Mouse (Mus musculus) gastrocnemius, postnatal 25 days (tissue): Measurements from ENCODE around the gene Sfxn5. TPM values are rescaled to one million over a fixed set of nuclear protein-coding genes. Genes with fewer than 3 reads are reported as not detected.

Experiments
- DNase-seq: peaks from one replicate; pipeline ENCODE4 v3.0.0; 2022
- total RNA-seq, 2 experiments: library from RNA; stranded (reverse); gene quantifications; 1 replicate in 1 of 2; 2 replicates in 1 of 2; pipeline ENCODE4 v1.2.3; 2021

Sfxn5 gene
- total RNA-seq, 2 experiments from 2014 or later: 5.0 to 7.3 TPM

DNA sequence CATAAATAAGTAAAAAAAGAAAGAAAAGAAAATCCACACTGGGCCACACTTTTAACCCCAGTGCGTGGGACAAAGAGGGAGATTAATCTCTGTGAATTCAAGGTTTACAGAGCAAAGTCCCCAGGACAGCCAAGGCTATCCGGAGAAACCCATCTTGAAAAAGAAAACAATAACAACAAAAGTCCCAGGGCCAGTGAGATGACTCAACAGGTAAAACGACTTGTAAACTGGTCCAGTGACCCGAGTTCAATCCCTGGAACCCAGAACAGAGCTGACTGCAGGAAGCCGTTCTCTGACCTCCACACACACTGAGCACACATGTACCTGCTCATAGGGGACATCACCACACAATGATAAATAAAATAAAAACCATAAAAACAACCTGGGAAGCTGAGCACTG, 31.2 kb upstream of the Sfxn5 start:
- DNase-seq: no peak

DNA sequence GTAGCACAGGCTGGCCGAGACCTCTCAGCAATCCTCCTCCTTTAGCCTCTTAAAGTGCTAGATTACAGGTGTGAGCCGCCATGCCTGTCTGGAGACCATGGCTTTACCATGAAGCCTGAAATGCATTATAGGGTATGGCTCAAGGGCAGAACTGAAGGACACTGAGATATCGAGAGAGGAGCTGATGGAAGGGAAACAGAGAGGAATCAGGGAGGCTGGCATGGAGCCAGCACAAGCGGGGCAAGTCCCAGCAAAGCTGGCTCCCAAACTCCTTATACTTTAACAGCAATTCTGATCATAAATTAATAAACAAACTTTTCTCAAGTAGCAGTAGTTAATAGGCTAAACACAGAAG, 30.7 kb upstream of the Sfxn5 start:
- no peak for DNase-seq

DNA sequence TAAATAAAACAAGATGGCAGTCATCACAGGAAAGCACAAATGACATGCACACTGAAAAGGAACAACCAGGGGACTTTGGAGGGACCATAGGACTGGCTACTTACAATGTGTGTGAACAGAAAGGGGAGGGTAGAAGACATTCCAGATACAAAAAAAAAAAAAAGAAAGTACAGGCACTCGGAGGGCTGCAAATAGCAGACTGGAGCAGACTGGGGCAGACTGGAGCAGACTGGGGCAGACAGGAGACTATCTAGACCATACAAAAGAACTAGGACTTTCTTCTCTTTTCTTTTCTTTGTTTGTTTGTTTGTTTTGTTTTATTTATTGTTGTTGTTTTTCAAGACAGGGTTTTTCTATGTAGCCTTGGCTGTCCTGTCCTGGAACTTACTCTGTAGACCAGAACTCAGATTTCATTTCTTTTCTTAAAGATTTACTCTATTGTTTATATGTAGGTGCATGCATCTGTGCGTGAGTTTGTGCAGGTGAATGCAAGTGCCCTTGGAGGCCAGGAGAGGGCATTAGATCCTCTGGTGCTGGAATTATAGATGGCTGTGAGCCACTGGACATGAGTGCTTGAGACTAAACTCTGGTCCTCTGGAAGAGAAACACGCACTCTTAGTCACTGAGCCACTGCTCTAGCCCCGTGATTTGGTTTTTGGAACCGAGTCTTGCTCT, 30.1 kb upstream of the Sfxn5 start:
- DNase-seq: no peak

DNA sequence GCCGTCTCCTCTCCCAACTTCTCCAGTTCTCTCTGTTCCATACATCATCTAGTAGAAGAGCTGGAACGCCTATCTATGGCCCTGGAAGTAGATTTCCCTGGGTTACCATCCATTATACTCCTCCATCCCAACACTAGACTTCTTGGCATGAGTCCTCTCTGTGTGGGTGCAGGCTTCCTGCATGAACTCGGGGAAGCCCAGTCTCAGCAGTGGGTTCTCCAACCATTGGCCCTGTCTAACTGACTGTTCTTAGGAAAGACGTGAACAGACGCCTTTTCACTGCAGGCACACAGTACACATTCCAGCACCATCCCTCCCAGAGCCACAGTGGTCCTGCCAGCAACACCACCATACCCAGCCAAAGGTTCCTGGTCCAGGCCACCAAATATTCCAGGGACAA, 29.4 kb upstream of the Sfxn5 start:
- DNase-seq: no peak

DNA sequence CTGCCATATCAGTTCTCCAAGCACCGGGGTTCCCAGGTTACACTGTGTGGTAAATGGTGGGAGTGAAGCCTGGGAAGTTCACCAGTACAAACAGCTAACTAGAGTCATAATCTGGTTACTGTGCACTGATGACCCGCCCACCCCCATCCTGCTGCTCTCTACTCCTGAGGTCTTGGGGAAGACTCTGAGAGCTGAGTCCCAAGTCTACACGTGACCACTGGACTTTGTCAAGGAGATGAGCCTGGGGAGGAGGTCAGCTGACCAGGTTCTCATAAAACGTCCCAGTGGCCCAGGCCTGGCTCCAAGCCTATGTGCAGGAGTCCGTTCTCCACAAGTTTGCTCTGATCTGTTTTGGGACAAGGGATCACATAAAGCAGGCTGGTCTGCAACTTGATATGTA, 27.1 kb upstream of the Sfxn5 start:
- DNase-seq: no peak

DNA sequence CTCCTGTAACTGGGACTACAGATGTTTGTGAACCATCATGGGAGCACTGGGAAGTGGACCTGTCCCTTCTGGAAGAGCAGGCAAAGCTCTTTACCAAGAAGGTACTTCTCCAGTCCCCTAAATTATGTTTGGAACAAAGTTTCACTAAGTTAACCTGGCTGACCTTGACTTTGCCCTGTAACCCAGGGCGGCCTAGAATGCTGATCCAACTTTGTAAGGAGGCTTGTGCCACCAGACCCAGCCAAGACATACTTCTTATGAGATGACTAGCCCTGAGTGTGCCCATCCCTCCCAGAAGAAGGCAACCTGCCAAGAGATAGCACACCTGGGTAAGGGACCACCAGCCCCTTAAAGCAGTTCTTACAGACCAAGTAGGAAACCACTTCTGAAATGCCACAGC, 25.7 kb upstream of the Sfxn5 start:
- DNase-seq: no peak

DNA sequence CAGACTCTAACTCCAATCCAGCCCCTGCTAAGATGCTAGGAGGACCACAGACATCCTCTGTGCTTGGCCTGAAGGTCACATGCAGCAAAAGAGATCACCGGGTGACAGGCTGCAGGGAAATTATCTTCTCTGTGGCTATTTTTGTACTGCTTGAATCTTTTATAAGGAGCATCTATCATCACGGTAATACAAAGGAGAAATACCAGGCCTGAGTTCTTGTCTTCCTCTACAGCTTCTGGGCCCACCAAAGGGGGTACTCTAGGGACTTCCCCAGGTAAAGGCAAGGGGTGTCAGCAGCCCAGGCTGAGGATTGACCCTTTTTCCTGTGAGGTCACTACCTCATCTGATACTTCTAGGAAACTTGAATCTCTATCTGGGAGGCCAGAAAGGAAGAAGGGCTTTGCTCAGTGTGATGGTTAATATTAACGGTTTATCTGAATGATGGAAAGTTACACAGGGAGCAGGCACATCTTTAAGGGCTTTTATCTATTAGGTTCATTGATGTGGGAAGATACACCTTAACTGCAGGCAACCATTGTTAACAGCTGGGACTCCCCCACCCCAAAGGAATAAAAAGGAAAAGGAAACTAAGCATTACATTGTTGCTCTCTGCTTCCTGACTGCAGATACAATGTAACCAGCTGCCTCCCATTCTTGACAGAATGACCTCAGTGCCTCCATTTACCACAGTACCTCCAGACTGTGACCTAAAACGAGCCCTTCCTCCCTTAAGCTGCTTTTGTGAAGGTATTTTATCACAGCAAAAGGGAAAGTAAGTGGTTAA, 23.7 kb upstream of the Sfxn5 start:
- DNase-seq: no peak

DNA sequence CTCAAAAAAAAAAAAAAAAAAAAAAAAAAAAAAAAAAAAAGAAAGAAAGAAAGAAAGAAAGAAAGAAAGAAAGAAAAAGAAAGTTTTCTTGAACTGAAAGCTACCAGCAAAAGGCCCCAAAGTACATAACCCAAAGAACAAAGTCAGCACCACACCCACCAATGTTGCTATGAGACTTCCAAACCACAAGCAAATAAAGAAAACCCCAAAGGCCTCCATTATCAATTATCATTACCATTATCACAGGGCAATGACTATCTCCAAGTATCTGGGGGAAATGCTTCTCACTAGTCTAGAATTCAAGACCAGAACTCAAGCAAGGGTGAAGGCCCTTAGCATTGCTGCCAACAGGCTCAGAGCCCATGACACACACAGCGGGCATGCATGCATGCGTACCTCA, 22.5 kb upstream of the Sfxn5 start:
- no peak for DNase-seq

DNA sequence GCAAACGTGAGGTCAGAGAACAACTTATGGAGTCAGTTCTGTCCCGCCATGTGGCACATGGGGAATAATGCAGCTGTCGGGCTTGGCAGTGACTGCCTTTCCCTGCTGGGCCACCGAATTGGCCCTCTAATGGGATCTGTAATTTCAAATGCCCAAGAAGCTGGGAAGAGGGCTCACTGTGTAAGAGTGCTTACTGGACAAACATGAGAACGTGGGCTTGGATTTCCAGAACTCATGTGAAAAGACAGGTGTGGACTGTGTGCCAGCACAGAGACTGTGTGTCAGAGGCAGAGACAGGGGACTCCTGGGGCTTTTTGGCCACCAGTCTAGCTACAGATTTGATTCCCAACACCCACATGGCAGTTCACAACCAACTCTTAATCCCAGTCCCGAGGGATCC, 21.5 kb upstream of the Sfxn5 start:
- no peak for DNase-seq

DNA sequence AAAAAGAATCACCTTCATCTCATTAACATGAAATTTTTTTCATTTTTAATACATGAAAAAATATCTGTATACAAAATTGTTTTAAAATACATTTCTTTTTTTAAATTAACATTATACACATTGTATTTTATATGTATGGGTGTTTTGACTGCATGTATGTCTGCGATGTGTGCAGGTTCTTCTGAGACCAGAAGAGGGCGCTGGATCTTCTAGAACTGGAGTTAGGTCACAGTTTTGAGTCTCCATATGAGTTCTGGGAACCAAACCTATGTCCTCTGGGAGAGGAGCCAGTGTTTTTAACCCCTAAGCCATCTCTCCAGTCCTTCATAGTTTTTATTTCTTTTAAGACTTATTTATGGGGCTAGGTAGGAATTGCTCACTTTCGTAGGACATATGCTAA, 20.5 kb upstream of the Sfxn5 start:
- DNase-seq: no peak

DNA sequence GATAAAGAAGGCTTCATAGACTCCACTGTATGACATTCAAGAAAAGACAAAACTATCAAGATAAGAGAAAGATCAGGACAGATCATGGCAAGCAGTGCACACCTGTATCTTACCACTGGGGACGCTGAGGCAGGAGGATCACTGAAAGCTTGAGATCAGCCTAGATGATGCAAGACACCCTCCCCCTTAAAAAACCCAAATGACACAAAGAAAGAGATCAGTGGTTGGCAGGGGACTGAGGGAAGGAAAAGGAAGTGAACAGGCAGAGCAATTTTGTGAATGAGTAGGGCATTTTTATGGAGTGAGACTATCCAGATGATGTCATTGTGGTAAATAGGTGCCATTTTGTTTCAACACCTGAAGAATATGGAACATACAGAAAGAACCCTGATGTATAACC, 16.9 kb upstream of the Sfxn5 start:
- DNase-seq: no peak

DNA sequence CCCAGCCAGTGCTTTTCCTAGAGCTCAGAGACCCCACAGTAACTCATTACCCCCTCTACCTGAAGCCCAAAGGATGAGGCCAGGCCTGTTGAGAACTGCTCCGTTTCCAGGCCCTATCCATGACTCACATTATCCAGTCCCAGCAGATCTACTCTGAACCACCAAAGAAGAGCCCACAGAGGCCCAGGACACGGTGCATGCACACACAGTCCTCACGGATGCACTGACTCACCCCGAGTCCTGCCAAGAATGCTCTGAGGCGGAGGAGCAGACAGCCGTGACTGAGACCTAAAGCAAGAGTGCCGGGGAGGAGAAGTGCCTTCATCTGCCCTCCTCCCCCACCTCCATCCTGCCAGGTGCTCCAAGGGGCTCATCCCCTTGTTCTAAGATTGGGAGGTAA, 16.0 kb upstream of the Sfxn5 start:
- peak; percentile 44 for DNase-seq

DNA sequence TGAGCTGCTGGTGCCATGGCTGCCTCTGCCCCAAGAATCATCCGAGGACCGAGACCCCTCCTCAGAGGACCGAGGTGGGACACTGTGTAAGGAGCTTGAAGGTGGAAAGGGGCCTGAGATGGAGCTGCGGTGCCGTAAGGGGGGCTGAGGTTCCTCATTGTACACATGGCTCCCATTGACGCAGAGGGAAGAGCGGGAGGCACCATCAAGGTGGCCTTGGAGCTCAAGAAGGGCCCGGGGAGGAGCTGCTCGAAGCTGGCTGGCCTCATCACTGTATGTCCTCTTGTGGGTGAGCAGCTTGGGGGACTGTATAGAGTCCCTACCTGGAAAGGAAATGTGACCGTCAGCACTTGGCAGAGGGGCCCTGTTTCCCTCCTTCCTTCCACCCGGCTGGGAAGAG, 14.9 kb upstream of the Sfxn5 start:
- no peak for DNase-seq

DNA sequence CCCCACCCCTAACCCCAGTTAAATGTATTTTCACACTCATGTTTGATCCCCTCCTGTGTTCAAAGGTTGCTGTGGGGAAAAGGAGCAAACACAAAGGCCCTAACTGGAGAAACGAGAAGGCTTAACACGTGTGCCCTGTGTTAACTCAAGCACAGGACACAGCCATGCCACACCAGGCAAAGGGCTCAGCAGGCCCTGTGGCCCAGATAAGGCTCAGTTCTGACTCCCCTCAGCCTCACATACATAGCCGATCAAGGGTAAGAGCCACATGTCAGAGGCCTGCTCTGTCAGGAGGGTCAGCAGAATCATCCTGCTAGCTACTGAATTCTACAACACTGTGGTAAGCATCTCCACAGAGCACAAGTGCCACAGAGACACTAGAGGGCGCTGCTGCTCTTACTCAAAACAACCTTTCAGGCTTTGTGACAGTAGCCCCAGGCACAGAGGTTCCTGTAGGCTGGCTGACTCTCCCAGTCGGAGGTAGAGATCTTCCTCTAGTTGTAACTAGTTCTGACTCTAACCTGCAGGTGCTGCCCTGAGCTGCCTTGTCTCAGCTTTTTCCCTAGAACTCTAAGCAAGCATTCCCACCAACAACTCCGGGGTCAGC, 12.9 kb upstream of the Sfxn5 start:
- DNase-seq: peak; percentile 65

DNA sequence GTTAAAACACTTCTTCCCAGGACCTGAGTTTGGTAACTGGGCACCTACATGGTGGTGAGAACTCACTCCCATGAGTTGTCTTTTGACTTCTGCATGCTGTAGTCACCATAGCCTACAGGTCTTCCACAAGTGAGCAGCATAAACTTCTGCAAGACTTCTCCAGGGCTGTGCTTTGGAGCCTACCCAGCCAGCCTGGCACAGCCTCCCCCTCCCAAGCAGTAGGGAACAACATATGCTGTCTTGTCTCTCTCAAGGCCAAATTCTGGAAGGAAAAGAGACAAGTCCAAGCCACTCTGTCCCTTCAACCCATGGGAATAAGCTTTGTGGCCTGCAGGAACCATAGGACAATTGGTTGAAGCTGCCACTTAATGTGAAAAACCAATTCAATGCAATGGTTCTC, 11.7 kb upstream of the Sfxn5 start:
- no peak for DNase-seq

DNA sequence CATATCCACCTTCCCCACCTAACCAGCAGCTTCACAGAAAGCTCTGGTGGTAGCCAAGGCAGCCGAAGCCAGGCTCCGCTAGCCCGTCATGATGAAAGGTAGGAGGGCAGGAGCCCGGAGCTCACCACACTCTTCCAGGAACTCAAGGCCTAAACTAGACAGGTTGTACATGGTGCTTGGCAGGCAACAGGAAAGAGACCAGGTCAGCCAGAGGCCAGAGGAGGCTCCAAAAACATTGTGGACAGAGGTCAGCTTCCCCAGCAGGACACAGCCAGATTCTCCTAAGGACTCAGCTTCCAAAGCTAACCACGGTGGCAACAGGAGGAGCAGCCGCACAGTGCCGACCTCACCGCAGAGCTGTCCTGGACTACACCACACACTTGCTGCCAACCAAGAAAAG, 9.8 kb upstream of the Sfxn5 start:
- no peak for DNase-seq

DNA sequence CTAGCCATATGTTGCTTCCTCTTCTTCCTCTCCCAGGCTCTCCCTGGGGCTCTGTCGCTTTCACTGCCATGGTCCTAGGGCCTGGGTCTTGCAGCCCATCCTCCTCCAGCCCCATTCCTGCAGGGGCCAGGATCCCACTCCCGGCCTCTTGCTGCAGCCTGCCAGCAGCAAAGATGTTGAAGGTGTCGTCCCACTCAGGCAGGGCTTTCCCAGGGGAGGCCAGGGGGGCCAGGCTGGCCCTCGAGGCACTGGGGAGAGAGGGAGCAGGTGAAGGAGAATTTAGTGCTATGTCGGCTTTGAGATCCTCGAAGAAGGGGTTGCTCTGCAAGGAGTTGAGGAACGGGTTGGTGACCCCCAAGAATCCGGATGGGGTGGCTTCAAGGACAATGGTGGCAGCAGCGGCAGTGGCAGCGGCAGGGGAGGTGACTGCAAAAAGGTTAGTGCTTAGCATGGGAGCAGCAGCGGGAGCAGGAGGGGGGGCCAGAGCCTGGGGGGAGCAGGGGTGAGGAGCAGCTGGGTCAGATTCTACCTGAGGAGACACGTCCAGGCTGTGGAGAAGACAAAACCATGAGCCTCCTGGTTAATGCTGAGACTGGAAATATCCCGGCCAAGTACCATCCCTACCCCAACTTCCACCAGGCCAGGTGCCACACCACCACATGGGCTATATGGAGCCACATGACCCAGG, 8.7 kb upstream of the Sfxn5 start:
- no peak for DNase-seq

DNA sequence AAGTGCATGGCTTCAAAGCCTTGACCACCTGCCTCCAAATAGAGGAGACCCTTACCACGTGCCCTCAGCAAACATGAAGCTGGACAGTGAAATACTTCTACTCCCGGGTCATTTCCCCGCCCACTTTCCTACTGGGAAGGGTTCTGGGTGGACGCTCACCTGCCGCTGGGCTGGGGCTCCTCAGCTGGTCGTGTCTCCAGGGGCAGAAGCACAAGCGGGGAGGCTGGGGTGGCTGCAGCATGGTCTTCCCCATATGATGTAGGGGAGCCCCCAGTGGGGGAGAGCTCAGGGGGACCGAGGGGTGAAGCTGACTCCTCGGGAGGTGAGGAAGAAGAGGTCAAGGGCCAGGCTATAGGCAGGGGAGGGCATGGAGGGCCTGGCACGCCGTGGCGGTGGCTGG, 7.0 kb upstream of the Sfxn5 start:
- DNase-seq: no peak

DNA sequence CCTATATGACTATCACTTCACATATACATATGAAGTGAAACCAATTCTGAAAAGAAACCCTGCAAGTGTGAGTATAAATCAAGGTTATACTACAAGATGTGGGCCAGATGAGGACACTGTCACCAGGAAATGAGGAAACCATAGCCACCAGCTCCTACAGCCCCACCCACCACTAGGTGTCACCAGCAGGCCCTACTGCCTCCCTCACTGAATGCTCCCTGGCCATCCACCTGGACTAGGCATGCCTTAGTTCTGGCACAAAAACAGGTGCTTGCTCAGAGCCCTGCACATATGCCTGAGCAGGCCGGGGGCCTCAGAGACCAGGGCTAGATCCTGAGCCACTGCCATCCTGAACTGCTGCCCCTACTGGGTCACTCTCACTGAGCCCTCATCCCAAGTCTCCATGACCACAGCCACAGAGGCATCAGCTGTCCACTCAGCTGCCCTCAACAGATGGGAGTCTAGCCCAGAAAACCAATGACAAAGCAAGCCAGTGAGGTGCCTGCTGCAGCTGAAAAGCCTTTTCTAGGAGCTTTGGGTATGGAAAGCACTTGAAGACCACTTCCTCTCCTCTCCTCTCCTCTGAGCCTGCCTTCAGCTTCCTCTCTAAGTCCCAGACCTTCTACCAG, 6.2 kb upstream of the Sfxn5 start:
- DNase-seq: no peak

DNA sequence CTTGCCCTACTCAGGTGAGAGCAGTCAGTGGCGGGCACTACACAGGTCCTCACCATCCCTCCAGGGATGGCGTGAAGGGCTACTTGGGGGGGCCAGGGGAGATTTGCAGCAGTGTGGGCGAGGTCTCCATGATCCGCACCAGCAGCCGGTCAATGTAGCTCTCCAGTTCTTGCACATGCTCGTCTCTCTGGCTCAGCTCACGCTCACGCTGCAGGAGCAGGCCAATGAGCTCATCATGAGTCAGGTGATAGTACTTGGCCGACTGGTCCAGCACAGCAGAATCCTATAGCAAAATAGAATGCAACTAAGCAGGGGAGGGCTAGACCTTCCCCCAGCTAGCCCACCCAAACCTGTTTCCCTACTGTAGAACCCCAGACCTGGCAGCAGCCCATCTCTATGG, 3.7 kb upstream of the Sfxn5 start:
- no peak for DNase-seq

DNA sequence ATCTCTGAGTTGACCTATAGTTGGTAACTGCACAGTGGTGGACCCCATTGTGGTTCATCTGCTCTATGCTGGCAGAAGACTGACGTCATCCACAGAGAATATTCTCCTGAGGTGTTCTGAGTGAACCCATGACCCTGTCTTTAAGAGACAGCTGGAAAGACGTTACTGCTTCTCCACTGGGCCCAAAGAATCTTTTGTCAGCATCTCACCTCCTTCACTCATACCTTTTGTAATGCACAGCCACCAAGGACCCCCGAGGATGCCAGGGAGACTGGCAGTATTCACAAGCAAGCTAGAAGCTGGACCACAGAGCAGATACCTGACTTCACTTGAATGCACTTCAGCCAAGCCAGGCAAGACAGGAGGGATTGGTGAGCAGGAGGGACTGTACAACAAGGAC, 2.1 kb upstream of the Sfxn5 start:
- no peak for DNase-seq

DNA sequence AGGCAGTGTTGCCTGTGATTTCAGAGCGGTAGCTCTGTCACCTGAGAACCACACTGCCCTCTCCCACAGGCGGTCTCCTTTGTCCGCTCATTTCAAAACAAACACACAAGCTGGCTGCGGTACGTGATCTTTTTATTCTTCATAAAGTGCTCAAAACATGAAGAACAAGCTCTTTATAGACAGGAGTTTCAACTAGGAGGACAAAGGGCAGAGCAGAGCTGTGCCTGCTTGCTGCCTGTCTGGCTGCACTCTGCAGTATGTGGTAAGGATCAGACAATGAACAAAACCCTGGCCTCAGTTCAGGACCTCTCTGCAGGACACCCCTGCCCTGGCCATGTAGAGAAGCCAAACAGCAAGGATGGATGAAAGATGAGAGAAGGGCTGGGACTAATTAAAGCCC, 1.6 kb upstream of the Sfxn5 start:
- no peak for DNase-seq

DNA sequence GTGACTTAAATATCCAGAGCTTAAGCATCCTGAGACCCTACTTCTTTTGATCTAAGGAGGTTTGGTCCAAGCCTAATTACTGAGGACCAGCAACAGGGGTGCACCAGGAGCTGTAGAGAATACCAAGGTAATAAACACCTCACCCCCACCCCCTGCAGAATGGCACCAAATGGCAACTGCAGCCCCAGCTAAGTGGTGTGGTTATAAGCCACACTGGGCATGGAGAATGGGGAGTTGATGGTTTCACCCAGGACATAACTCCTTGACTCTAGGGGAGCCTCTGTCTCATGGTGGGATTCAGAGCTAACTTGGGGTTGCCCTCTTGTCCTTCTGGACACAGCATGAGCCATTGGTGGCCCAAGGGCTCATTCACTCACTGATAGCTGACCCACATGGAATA, 1.0 kb upstream of the Sfxn5 start:
- no peak for DNase-seq
